Mouse (Mus musculus) heart, embryonic 16.5 days (tissue): ENCODE results near the gene Htra2. TPM values are rescaled to one million over a fixed set of nuclear protein-coding genes. Genes with fewer than 3 reads are reported as not detected.
A peak's percentile ranks its signal among the peaks of the same experiment; 100 is the strongest.

Source experiments
- ATAC-seq: fragments of 200-750 bp; cut with Nextera tagmentation; replicated peaks from 2 replicates; pipeline ENCODE4 v1.8.0; 2017; ENCODE audit warnings: moderate number of reproducible peaks; ENCODE audit not compliant: insufficient read depth, low FRiP score; ENCODE audit errors: extremely low read depth
- H3K27ac ChIP-seq: fragments of 300-500 bp; sonication (generic); 2 replicates; pipeline ENCODE4 v1.5.1; 2014; ENCODE audit warnings: mild to moderate bottlenecking, low read length, control low read depth, moderate library complexity
- H3K27me3 ChIP-seq: fragments of 300-500 bp; sonication (generic); 2 replicates; pipeline ENCODE4 v1.6.1; 2014; ENCODE audit warnings: low read length, mixed read lengths; ENCODE audit not compliant: control insufficient read depth, insufficient read depth
- H3K36me3 ChIP-seq: fragments of 300-500 bp; sonication (generic); 2 replicates; pipeline ENCODE4 v1.6.1; 2014; ENCODE audit not compliant: control insufficient read depth, insufficient read depth
- H3K4me1 ChIP-seq: fragments of 300-500 bp; sonication (generic); 2 replicates; pipeline ENCODE4 v1.6.1; 2014; ENCODE audit warnings: low read length, mixed read lengths; ENCODE audit not compliant: control insufficient read depth, insufficient read depth
- H3K4me2 ChIP-seq: fragments of 300-500 bp; sonication (generic); 2 replicates; pipeline ENCODE4 v1.6.1; 2014; ENCODE audit warnings: low read depth, mild to moderate bottlenecking, control low read depth, low read length
- H3K4me3 ChIP-seq: fragments of 300-500 bp; sonication (generic); 2 replicates; pipeline ENCODE4 v1.5.1; 2014; ENCODE audit warnings: mild to moderate bottlenecking, control low read depth, low read length
- H3K9ac ChIP-seq: fragments of 300-500 bp; sonication (generic); 2 replicates; pipeline ENCODE4 v1.6.1; 2014; ENCODE audit warnings: low read length, control low read depth
- H3K9me3 ChIP-seq: fragments of 300-500 bp; sonication (generic); replicated peaks from 2 replicates; pipeline ENCODE4 v1.6.1; 2016; ENCODE audit warnings: low read length; ENCODE audit not compliant: control insufficient read depth
- WGBS: fragments of 180-500 bp; shearing (Covaris S2); extraction: QIAGEN DNeasy Blood & Tissue Kit; methylation state at CpG from one replicate; pipeline ENCODE4 v1.1.7; 2014; 5-methylcytosine and 5-hydroxymethylcytosine counted together
- polyA plus RNA-seq: library from polyadenylated mRNA; unstranded; fragments of >200 nt; fragmentation: Nextera tagmentation; extraction: Ambion mirVana; gene quantifications from 2 replicates; pipeline ENCODE4 v1.2.1, GENCODE M21; 2015

Gene Htra2
- polyA plus RNA-seq, 1 experiment from 2014 or later, result 81.8 TPM

- H3K27ac ChIP-seq, result no peak overlapping the region
These were observed 36.0 kb downstream of the Htra2 start for GRCm38 (mm10) chr6:83019044-83019443.

DNA sequence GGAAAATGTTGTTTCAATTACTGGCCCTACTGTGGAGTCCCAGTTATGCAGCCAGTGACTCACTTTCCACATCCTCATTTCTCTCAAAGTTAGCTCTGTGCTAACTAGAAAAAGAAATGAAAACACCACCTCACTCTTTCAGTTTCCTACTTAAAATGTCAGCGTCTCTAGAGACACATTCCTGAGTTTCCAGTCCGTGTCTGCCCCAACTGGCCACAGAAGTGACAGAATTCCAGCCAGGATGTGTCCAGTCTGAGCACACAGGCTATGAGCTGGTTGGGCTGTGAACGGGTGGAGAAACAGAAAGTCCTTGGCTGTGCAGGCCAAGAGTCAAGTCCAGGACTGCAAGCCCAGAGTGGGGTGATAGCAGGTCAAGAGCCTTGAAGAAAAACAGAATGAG lies 37.9 kb downstream of the Htra2 start:
- Histone ChIP-seq H3K4me1 (no peaks in the 10 kb centered on the region), H3K9ac (no peak overlapping the region), H3K27me3 (no peaks in the 10 kb centered on the region), H3K9me3 (no peaks in the 10 kb centered on the region; the same call in 1 of the 2 replicates), H3K27ac (peak overlapping the region; percentile 62), H3K4me3 (no peak overlapping the region), H3K36me3 (no peaks in the 10 kb centered on the region), H3K4me2 (no peak overlapping the region)
- 9% methylated on average over 3 of the region's 3 CpGs for WGBS
- peak; percentile 69; the same call in 1 of the 2 replicates for ATAC-seq

More at GRCm38 (mm10) chr6:83019044-83019443, 36.0 kb downstream of the Htra2 start:
- Histone ChIP-seq H3K36me3 (no peaks in the 10 kb centered on the region), H3K27me3 (no peaks in the 10 kb centered on the region), H3K4me3 (no peak overlapping the region), H3K9ac (no peak overlapping the region), H3K4me2 (no peak overlapping the region), H3K9me3 (no peaks in the 10 kb centered on the region; the same call in 1 of the 2 replicates), H3K4me1 (no peaks in the 10 kb centered on the region)
- no peak for ATAC-seq
- whole genome bisulfite sequencing, result 77% methylated on average over 3 of the region's 3 CpGs

DNA sequence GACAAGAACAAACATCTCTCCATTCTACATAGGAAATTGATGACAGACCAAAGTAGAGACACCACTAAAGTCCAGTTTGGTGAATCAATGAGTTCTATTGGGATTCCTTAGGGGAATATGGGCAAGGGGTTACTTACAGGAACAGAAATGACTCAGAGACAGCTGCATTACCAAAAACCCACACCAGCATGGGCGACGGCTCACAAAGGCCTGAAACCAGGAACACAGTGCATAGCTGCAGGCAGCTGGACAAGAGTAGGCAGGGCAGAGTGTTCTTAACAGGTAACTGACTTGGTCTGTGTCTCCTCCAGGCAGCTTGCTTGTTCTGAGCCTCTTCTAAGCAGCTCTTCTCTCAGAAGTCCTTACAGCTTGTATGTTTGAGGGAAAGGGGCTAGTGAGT lies 39.3 kb downstream of the Htra2 start:
- H3K27ac ChIP-seq, result no peak overlapping the region
- no peak for ATAC-seq
- no peak overlapping the region for H3K9ac ChIP-seq
- no peak overlapping the region for H3K4me2 ChIP-seq
- no peaks in the 10 kb centered on the region for H3K27me3 ChIP-seq
- H3K36me3 ChIP-seq, result no peaks in the 10 kb centered on the region
- no peaks in the 10 kb centered on the region for H3K4me1 ChIP-seq
- no peak overlapping the region for H3K4me3 ChIP-seq
- no peaks in the 10 kb centered on the region; the same call in 1 of the 2 replicates for H3K9me3 ChIP-seq
- 76% methylated on average over 2 of the region's 2 CpGs for WGBS

DNA sequence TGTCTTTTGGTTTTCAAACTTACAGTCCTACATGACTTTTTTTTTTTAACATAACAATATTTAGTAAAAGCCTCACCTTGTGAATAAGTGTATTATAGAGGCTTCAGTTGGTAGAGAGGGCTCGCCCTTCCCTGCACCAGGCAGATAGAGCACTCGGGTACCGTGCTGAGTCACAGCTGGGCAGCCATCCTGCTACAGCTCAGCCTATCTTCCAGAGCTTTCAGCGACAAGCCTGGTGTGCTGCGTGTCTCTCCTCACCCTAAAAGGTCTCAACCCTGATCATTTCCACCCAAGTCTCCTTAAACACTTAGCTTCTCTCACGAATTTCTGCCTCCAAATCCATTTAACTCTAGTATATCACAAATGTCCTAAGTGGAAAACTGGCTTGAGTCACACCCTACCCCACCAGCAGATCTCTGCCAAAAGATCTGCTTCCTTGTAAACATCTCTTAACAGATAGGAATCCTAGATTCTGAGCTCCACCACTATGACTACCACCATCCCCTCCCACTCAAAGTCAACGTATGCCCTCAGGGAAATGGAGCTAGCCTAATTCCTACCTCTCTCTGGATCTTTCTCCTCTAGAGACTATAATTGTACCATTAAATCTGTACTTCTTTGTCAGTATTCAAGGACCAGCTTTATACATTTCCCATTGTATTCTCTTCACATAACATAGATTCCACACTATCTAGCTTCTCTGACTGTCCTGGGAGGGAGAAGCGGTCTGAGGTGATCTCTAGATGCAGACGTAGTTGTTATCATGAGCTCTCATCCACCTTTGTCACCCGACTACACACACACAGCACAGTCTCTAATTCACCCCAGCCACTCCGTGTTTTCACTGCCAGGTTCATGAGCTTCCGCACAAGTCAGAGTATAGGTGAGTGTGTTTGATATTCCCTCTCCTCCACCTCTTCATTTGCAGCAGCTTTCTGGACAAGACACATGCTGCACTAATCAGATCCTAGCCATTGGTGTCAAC lies 40.3 kb downstream of the Htra2 start:
- ATAC-seq, result no peak
- 47% methylated on average over 12 of the region's 12 CpGs for WGBS
- no peaks in the 10 kb centered on the region for H3K27me3 ChIP-seq
- no peak overlapping the region for H3K4me2 ChIP-seq
- no peaks in the 10 kb centered on the region for H3K36me3 ChIP-seq
- no peak overlapping the region for H3K4me3 ChIP-seq
- no peaks in the 10 kb centered on the region; the same call in 1 of the 2 replicates for H3K9me3 ChIP-seq
- no peak overlapping the region for H3K27ac ChIP-seq
- H3K9ac ChIP-seq, result no peak overlapping the region
- H3K4me1 ChIP-seq, result no peaks in the 10 kb centered on the region; the same call in none of the 2 replicates

DNA sequence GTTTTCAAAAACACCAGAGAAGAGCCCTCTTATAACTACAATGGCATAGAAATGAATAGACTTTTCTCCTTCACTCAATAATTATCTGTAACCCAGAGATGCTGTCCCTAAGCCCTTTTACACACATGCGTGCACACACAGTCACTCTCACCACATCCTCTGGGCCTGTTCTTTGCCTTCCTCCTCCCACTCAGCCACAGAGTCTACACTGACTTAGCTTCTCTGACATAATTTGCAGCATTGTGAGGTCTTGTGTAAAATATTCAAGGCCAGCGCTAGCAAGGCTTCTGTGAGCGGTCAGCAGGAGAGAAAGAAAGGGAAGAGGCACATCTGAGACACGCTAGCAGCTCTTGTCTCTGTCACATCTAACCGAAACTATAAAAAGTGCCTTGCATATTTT lies 41.6 kb downstream of the Htra2 start:
- 75% methylated on average over 5 of the region's 5 CpGs for WGBS
- Histone ChIP-seq H3K4me1 (no peaks in the 10 kb centered on the region; the same call in none of the 2 replicates), H3K27ac (no peak overlapping the region)

DNA sequence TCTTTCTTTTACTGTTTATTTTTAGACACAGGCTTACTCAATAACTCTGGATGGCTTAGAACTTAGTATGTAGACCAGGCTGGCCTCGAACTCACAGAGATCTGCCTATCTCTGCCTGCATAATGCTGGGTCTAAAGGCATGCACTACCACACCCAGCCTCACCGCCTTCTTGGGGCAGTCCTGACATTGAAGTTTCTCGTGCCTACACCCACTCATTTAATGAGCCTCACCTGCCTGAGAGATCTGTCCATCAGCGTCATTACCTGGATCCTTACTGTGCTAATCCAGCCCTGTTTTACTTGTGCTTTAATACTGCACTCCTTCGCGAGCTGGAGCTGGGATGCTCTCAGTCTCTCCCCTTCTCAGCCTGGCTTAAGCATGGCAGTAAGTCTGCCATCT lies 43.3 kb downstream of the Htra2 start:
- Histone ChIP-seq H3K27ac (no peak overlapping the region), H3K27me3 (no peaks in the 10 kb centered on the region), H3K4me3 (no peak overlapping the region), H3K9ac (no peak overlapping the region), H3K9me3 (no peaks in the 10 kb centered on the region), H3K4me2 (no peak overlapping the region), H3K36me3 (no peaks in the 10 kb centered on the region), H3K4me1 (no peaks in the 10 kb centered on the region; the same call in none of the 2 replicates)
- 79% methylated on average over 6 of the region's 6 CpGs for WGBS
- ATAC-seq, result no peak

More for the DNA sequence above, 41.6 kb downstream of the Htra2 start:
- Histone ChIP-seq H3K36me3 (no peaks in the 10 kb centered on the region), H3K4me3 (no peak overlapping the region), H3K9me3 (no peaks in the 10 kb centered on the region; the same call in 1 of the 2 replicates), H3K4me2 (no peak overlapping the region), H3K9ac (no peak overlapping the region), H3K27me3 (no peaks in the 10 kb centered on the region)
- no peak for ATAC-seq

DNA sequence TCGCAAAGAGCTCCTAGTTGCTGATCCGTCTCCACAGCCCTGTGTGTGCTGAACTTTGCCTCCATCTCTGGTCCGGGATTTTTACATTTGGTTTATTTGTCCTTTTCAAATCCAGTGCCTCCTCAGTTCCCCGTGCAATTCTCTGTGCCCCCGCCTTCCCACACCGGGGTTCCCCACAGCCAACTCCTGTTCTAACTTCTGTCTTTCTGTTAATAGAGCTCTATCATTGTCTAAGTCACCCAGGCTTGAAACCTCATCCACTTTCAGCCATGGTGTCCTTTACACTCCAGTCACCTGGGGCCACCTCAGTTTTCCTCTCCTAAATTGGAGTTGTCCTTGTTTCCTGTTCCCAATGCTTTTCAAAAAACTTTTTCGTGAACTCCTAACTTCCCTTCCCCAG lies 43.8 kb downstream of the Htra2 start:
- ATAC-seq, result no peak
- Histone ChIP-seq H3K9me3 (no peaks in the 10 kb centered on the region), H3K4me3 (no peak overlapping the region), H3K4me1 (no peaks in the 10 kb centered on the region; the same call in none of the 2 replicates), H3K4me2 (no peak overlapping the region), H3K9ac (no peak overlapping the region), H3K27me3 (no peaks in the 10 kb centered on the region), H3K36me3 (no peaks in the 10 kb centered on the region), H3K27ac (no peak overlapping the region)
- WGBS, result 83% methylated on average over 7 of the region's 7 CpGs

DNA sequence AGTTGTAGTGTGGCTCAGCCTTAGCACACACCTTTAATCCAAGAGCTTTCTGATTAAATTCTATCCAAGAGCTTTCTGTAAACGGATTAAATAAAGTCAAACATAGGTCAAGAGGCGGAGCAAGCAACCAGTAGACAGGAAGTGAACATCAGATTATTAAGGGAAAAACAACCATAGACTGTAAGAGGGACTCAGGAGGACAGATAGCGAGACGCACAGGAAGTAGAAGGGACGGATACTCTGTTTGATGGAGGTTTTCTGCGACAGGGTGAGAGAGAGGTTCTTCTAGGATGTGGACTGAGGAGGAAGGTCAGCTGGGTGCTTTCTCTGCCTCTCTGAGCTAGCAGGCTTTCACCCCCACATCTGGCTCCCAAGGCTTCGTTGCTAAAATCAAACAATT lies 45.1 kb downstream of the Htra2 start:
- Histone ChIP-seq H3K4me3 (no peak overlapping the region), H3K9me3 (no peaks in the 10 kb centered on the region), H3K27ac (no peak overlapping the region; the same call in 1 of the 2 replicates), H3K4me1 (peaks cover 3% of the 10 kb centered on the region), H3K4me2 (peak overlapping the region; percentile 20; the same call in 1 of the 2 replicates), H3K9ac (no peak overlapping the region; the same call in 1 of the 2 replicates), H3K36me3 (no peaks in the 10 kb centered on the region), H3K27me3 (no peaks in the 10 kb centered on the region)
- no peak for ATAC-seq
- WGBS, result 37% methylated on average over 7 of the region's 7 CpGs

- H3K36me3 ChIP-seq, result no peaks in the 10 kb centered on the region
- no peak overlapping the region for H3K27ac ChIP-seq
- H3K4me3 ChIP-seq, result no peak overlapping the region
- peaks cover 10% of the 10 kb centered on the region for H3K4me1 ChIP-seq
- H3K9me3 ChIP-seq, result no peaks in the 10 kb centered on the region
- H3K4me2 ChIP-seq, result no peak overlapping the region
- no peaks in the 10 kb centered on the region for H3K27me3 ChIP-seq
- ATAC-seq, result no peak
- 52% methylated on average over 3 of the region's 3 CpGs for WGBS
- H3K9ac ChIP-seq, result no peak overlapping the region
These were observed 46.4 kb downstream of the Htra2 start for GRCm38 (mm10) chr6:83008659-83009058.
